In the genomic region with DNA sequence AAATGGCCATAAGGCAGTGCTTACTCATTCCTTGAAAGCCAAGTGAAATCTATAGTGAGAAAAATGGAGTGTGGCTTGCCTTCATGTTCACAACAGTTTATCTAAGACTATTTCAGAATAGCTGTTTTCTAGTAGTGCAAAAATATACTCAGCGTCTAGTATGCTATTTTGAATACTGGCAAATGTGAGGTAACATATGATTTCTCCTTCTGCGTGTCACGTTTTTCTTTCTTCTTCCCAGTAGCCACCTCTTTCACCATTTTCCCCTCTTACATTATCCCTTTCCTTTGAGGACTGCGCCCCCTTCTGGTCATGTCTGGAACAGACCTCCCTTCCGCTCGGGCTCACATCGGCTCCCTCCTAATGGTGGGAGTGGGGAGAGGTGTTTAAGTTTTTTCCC, we compare ENCODE assay signal across 9 mouse cellular contexts. TPM values are rescaled to one million over a fixed set of nuclear protein-coding genes. Genes with fewer than 3 reads are reported as not detected.
DNase-seq lines count a peak whose midpoint lies in the region; ATAC-seq lines count a peak whose summit lies in the region.
"Had no signal": no experiment of that assay in that cellular context is flagged by ENCODE, and none has a peak within 500 bp of the region (broad histone marks: within the 10 kb centered on the region; RNA-seq: fewer than 3 reads in every experiment).

No protein-coding gene starts in this region.

- H3K4me3 ChIP-seq in liver, embryonic 12.5 days: no peak overlapping the region
- H3K4me3 ChIP-seq in neural tube, embryonic 12.5 days: peak overlapping the region; percentile 44
- H3K4me3 ChIP-seq in stomach, embryonic 16.5 days (replicated peaks; ENCODE audit: low read length): no peak overlapping the region
- H3K4me3 ChIP-seq: embryonic facial prominence, embryonic 15.5 days had no signal

- peaks cover 15% of the 10 kb centered on the region for H3K4me1 ChIP-seq in liver, embryonic 12.5 days
- H3K4me1 ChIP-seq in neural tube, embryonic 12.5 days: 0 out of 2 replicates have a peak, but pooled peaks cover 8% of the 10 kb centered on the region
- H3K4me1 ChIP-seq in stomach, embryonic 16.5 days (ENCODE audit: control insufficient read depth, insufficient read depth, low read length): 0 out of 2 replicates have a peak, but pooled peaks cover 3% of the 10 kb centered on the region
- H3K4me1 ChIP-seq: embryonic facial prominence, embryonic 15.5 days had no signal

- H3K9me3 ChIP-seq in liver, embryonic 12.5 days (replicated peaks): no peaks in the 10 kb centered on the region
- H3K9me3 ChIP-seq in neural tube, embryonic 12.5 days: peaks cover 8% of the 10 kb centered on the region; the same call in 1 of the 2 replicates
- H3K9me3 ChIP-seq in stomach, embryonic 16.5 days (replicated peaks; ENCODE audit: control insufficient read depth, low read length): peaks cover 8% of the 10 kb centered on the region

- H3K36me3 ChIP-seq in liver, embryonic 12.5 days: peaks cover 49% of the 10 kb centered on the region
- peaks cover 39% of the 10 kb centered on the region for H3K36me3 ChIP-seq in neural tube, embryonic 12.5 days
- H3K36me3 ChIP-seq in stomach, embryonic 16.5 days (ENCODE audit: control insufficient read depth, insufficient read depth, low read length): peaks cover 24% of the 10 kb centered on the region

- no peaks in the 10 kb centered on the region for H3K27me3 ChIP-seq in liver, embryonic 12.5 days (replicated peaks)
- H3K27me3 ChIP-seq in neural tube, embryonic 12.5 days (replicated peaks): no peaks in the 10 kb centered on the region
- H3K27me3 ChIP-seq in stomach, embryonic 16.5 days (ENCODE audit: control insufficient read depth, insufficient read depth, low read length): no peaks in the 10 kb centered on the region
- H3K27me3 ChIP-seq: embryonic facial prominence, embryonic 15.5 days had no signal

- H3K4me2 ChIP-seq in liver, embryonic 12.5 days: no peak overlapping the region
- H3K4me2 ChIP-seq in neural tube, embryonic 12.5 days (replicated peaks): peak overlapping the region; percentile 56
- H3K4me2 ChIP-seq in stomach, embryonic 16.5 days (ENCODE audit: low read depth, low read length): no peak overlapping the region
- H3K4me2 ChIP-seq: embryonic facial prominence, embryonic 15.5 days had no signal

- ATAC-seq in granulocyte monocyte progenitor cell, adult 5-6 weeks (replicated peaks; ENCODE audit: poor library complexity, severe bottlenecking): peak; percentile 77
- peak; percentile 56; the same call in 1 of the 2 replicates for ATAC-seq in liver, embryonic 12.5 days
- peak; percentile 71 for ATAC-seq in neural tube, embryonic 12.5 days (ENCODE audit: low FRiP score, low read depth)
- ATAC-seq in stomach, embryonic 16.5 days (ENCODE audit: insufficient read depth, low FRiP score): peak; percentile 65; the same call in 1 of the 2 replicates

- no peak overlapping the region for H3K27ac ChIP-seq in liver, embryonic 12.5 days
- no peak overlapping the region for H3K27ac ChIP-seq in neural tube, embryonic 12.5 days
- H3K27ac ChIP-seq in stomach, embryonic 16.5 days (ENCODE audit: low read length): no peak overlapping the region
- H3K27ac ChIP-seq: embryonic facial prominence, embryonic 15.5 days had no signal

- DNase-seq in B cell, adult 2 months: peak; percentile 90 to 93
- peak; percentile 95 for DNase-seq in adrenal gland, postnatal 10 days
- peak; percentile 74 for DNase-seq in embryo, embryonic 11.5 days (ENCODE audit: low read depth, low spot score)
- DNase-seq in kidney, postnatal 10 days: peak; percentile 91

- no peak overlapping the region for H3K9ac ChIP-seq in liver, embryonic 12.5 days
- H3K9ac ChIP-seq in neural tube, embryonic 12.5 days: 0 out of 2 replicates have a peak overlapping the region, but pooled peaks have one; percentile 41
- no peak overlapping the region for H3K9ac ChIP-seq in stomach, embryonic 16.5 days (ENCODE audit: low read length)
- H3K9ac ChIP-seq: embryonic facial prominence, embryonic 15.5 days had no signal

- 15% methylated on average over 7 of the region's 7 CpGs for WGBS in liver, embryonic 12.5 days (ENCODE audit: insufficient replicate concordance)
- WGBS in neural tube, embryonic 12.5 days: 16% methylated on average over 7 of the region's 7 CpGs
- WGBS in stomach, embryonic 16.5 days: 17% methylated on average over 7 of the region's 7 CpGs

RNA-seq across cellular contexts. Expression of a gene that starts 50.2 kb away (rescaled TPM):
- total RNA-seq in adrenal gland, postnatal 10 days (2021): 10 to 100 TPM; 38.6 to 42.7 TPM
- total RNA-seq in granulocyte monocyte progenitor cell, adult 5-6 weeks (2014; fragmentation: Nextera tagmentation): 87.6 and 96.3 TPM in 2 replicates
- total RNA-seq in granulocyte monocyte progenitor cell, adult 5-6 weeks (2017): 64.0 and 73.3 TPM in 2 replicates
- 41.9 and 42.5 TPM in 2 replicates for polyA plus RNA-seq in liver, embryonic 12.5 days (2016; fragmentation: Nextera tagmentation; extraction: Ambion mirVana)
- polyA plus RNA-seq in neural tube, embryonic 12.5 days (2016; fragmentation: Nextera tagmentation; extraction: Ambion mirVana): 61.8 and 66.2 TPM in 2 replicates
- 44.4 and 46.3 TPM in 2 replicates for polyA plus RNA-seq in stomach, embryonic 16.5 days (2015; fragmentation: Nextera tagmentation; extraction: Ambion mirVana)

RNA-seq across cellular contexts. Expression of a gene that starts 54.7 kb away (rescaled TPM):
- 10 to 100 TPM; 34.1 to 44.9 TPM for total RNA-seq in adrenal gland, postnatal 10 days (2021)
- total RNA-seq in granulocyte monocyte progenitor cell, adult 5-6 weeks (2014; fragmentation: Nextera tagmentation): 29.6 and 32.0 TPM in 2 replicates
- total RNA-seq in granulocyte monocyte progenitor cell, adult 5-6 weeks (2017): 42.6 and 46.0 TPM in 2 replicates
- 27.4 and 27.7 TPM in 2 replicates for polyA plus RNA-seq in liver, embryonic 12.5 days (2016; fragmentation: Nextera tagmentation; extraction: Ambion mirVana)
- polyA plus RNA-seq in neural tube, embryonic 12.5 days (2016; fragmentation: Nextera tagmentation; extraction: Ambion mirVana): 42.4 and 42.9 TPM in 2 replicates
- polyA plus RNA-seq in stomach, embryonic 16.5 days (2015; fragmentation: Nextera tagmentation; extraction: Ambion mirVana): 34.5 and 34.8 TPM in 2 replicates
